In the genomic region with DNA sequence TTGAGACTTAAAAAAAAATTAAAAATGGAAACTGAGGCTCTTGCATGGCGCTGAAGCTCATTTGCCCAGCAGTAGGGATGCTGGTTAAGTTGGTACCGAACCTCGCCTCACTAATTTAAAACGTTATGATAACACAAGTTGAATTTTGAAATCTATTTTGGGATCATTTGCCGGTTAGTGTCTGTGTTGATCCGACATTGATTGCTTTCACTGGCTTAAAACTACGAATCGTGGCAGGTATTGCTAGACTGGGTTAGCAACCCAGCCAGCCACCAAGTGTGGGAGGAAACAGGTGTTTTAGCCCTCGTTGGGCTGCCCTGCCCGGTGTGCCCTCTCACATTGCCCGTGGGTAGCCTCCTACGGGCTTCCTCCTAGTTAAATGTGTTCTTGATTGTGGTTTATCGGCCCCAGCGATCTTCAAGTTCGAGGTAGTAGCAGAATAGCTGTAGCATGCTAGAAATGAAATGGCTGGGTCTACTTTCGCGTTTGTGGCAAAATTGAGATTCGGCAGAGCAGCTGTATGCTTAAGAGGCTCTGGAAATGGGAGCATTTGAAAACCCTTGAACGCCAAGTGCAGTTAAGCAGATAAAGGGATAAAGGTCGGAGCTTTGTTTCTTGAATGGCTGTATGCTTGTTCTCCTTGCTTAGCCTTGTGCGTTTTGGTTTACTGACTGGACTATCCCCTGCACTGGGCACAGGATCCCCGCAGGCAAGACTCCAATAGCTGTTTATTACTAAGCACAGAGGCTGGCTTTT, we compare ENCODE assay signal across 8 mouse cellular contexts. TPM values are rescaled to one million over a fixed set of nuclear protein-coding genes. Genes with fewer than 3 reads are reported as not detected.
A peak's percentile ranks its signal among the peaks of the same experiment; 100 is the strongest.
DNase-seq lines count a peak whose midpoint lies in the region; ATAC-seq and TF ChIP-seq lines count a peak whose summit lies in the region.

No protein-coding gene starts in this region.

- no peak for TF ChIP-seq CTCF in gastrocnemius, adult 2 months (IDR thresholded peaks at IDR 0.05)

- DNase-seq in gastrocnemius, adult 2 months = peak; percentile 42
- no peak for DNase-seq in gastrocnemius, postnatal 4 days (ENCODE audit: low spot score in 2 of 2)
- DNase-seq in Muller cell, postnatal 12 days (ENCODE audit: inconsistent ontology term) = peak; percentile 40
- DNase-seq in kidney, adult 8-10 months = peak; percentile 62 to 65
- peak; percentile 49 for DNase-seq in lung, postnatal 36 days
- DNase-seq in spleen, adult 12 weeks (ENCODE audit: low spot score) = peak; percentile 49
- no peak for DNase-seq in gastrocnemius, postnatal 36 days

- 3% methylated on average over 22 of the region's 22 CpGs for WGBS in forebrain, embryonic 13.5 days

- no peaks in the 10 kb centered on the region for H3K27me3 ChIP-seq in forebrain, embryonic 13.5 days

- intact Hi-C loops in gastrocnemius, adult 2 months (cut with DNase I) = loop anchor here (5.0 to 10.0 kb wide), 2 partner anchors 52 to 180 kb away; partner anchors contain the start of genes Myl12a and Myom1
- intact Hi-C loops in gastrocnemius, postnatal 36 days (cut with DNase I) = no loop called here

- no peaks in the 10 kb centered on the region for H3K36me3 ChIP-seq in forebrain, embryonic 13.5 days (ENCODE audit: poor library complexity, severe bottlenecking)

- peak overlapping the region; percentile 82 for H3K27ac ChIP-seq in gastrocnemius, adult 2 months
- H3K27ac ChIP-seq in forebrain, embryonic 13.5 days = peak overlapping the region; percentile 88

- ATAC-seq in forebrain, embryonic 13.5 days = no peak

- H3K9me3 ChIP-seq in forebrain, embryonic 13.5 days (replicated peaks) = no peaks in the 10 kb centered on the region

- peak overlapping the region; percentile 90 for H3K4me2 ChIP-seq in forebrain, embryonic 13.5 days

- peak overlapping the region; percentile 91 for H3K9ac ChIP-seq in forebrain, embryonic 13.5 days

- peak overlapping the region; percentile 89 for H3K4me3 ChIP-seq in gastrocnemius, adult 2 months
- H3K4me3 ChIP-seq in forebrain, embryonic 13.5 days = peak overlapping the region; percentile 80

- H3K4me1 ChIP-seq in forebrain, embryonic 13.5 days = peaks cover 26% of the 10 kb centered on the region

RNA-seq across cellular contexts. Expression of gene Lpin2, which starts 2.2 kb away (rescaled TPM):
- total RNA-seq in gastrocnemius, adult 2 months (2021) = 1 to 10 TPM; 5.3 to 5.6 TPM
- total RNA-seq in gastrocnemius, postnatal 4 days (2021) = 10 to 100 TPM; 20.9 to 21.9 TPM
- polyA plus RNA-seq in forebrain, embryonic 13.5 days (2015; fragmentation: Nextera tagmentation; extraction: Ambion mirVana) = 34.1 and 37.5 TPM in 2 replicates
- total RNA-seq in gastrocnemius, postnatal 36 days (2021) = 1 to 10 TPM; 2.6 to 3.5 TPM

Comparison
In these comparisons a context has a peak if more than half of its experiments do, and no peak if none do; other contexts are left out.
1. DNase-seq: peak in gastrocnemius, adult 2 months (single experiment), Muller cell, postnatal 12 days (single experiment), kidney, adult 8-10 months (2 of 2), lung, postnatal 36 days (single experiment) and spleen, adult 12 weeks (single experiment); none in gastrocnemius, postnatal 4 days (0 of 2) and gastrocnemius, postnatal 36 days (0 of 2).